Mouse (Mus musculus): ENCODE measurements at regions not wholly inside any gene's neighbourhood (a gene's known extent, or its start where the extent isn't known, plus 50 kb on each side); places are given as distances from the start of the nearest gene placed in this dataset.

- no peak for DNase-seq (ENCODE audit: low spot score)
Measured at GRCm38 (mm10) chr2:75224443-75224842, 398.8 kb downstream of the Mtx2 start.

DNA sequence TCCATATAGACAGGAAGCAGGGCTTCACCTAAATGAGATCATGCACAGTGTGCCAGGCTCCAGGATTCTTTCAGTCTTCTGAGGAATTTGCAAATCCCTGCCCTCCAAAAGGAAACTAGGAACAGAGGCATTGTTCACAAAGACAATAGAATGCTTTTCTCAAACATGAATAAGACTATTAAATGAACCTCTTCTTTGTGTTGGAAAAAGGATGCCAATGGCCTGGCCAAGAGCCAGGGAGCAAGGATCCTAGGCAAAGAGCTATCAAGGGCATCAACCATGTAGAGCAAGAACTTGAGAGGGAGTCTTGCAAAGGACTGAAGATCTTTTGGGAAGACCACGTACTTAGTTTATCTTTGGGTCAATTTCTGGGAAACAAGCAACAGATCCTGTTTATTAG lies 415.4 kb downstream of the Mtx2 start:
- DNase-seq (ENCODE audit: low spot score): no peak

- DNase-seq (ENCODE audit: low spot score): no peak
Measured at GRCm38 (mm10) chr2:75244311-75245033, 414.6 kb upstream of the Hnrnpa3 start.

GRCm38 (mm10) chr2:75245256-75245655 lies 413.8 kb upstream of the Hnrnpa3 start:
- DNase-seq (ENCODE audit: low spot score): no peak

GRCm38 (mm10) chr2:75245662-75246061 lies 413.4 kb upstream of the Hnrnpa3 start:
- no peak for DNase-seq (ENCODE audit: low spot score)

- DNase-seq (ENCODE audit: low spot score): no peak
Measured at GRCm38 (mm10) chr2:75246082-75246743, 412.8 kb upstream of the Hnrnpa3 start.

DNA sequence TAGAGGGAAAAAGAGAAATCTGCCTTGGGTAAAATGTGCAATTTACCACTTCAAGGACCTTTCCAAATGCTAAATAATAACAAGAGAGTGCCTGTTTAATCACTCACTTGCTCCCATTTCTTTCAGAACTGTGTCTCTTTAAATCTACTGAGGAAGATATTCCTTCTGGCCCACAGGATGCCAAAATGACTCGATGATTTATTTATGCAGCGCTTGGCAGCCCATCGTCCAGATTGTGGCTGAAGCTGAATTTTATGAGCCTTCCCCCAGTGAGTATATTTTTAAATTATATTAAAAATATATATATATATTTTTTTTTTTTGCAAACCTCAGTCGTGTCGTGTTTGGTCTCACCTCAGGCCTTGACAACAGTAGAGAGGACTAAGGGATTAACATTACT lies 410.8 kb upstream of the Hnrnpa3 start:
- no peak for DNase-seq (ENCODE audit: low spot score)

DNA sequence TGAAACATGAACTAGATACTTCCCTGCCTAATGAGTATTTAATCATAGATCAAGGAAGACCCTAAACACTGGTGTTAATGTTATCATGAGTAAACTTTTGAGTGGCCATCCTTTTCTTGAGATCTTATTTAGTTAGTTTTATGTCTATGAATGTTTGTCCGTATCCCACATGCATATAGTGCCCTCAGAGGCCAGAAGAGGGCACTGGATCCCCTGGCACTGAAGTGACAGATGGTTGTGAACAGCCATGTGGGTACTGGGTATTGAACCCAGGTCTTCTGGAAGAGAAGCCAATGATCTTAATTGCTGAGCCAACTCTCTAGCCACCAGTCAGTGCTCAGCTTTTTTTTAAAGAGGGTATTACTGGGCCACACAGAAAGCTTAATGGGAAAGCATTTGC lies 408.6 kb upstream of the Hnrnpa3 start:
- DNase-seq (ENCODE audit: low spot score): no peak

DNA sequence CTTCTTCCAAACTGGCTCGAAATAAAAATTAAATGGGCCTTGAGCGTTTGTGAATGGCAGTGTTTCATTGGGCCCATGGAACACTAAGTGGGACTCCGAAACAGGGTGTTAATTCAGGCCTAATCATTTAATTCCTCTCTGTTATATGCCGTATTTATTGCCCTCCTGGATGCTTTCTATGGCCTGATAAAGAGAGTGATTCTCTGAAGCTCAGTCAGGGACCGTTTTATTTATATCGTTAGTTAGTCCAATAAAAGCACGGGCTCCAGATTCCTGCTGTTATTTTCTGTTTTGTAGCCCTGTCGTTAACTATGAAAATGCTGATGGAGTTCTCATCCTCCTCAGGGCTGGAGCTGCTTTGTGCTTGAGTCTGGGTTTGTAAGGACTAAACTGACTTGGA lies 406.2 kb upstream of the Hnrnpa3 start:
- DNase-seq (ENCODE audit: low spot score): no peak

GRCm38 (mm10) chr2:75265218-75265617 lies 393.8 kb upstream of the Hnrnpa3 start:
- DNase-seq (ENCODE audit: low spot score): no peak

DNA sequence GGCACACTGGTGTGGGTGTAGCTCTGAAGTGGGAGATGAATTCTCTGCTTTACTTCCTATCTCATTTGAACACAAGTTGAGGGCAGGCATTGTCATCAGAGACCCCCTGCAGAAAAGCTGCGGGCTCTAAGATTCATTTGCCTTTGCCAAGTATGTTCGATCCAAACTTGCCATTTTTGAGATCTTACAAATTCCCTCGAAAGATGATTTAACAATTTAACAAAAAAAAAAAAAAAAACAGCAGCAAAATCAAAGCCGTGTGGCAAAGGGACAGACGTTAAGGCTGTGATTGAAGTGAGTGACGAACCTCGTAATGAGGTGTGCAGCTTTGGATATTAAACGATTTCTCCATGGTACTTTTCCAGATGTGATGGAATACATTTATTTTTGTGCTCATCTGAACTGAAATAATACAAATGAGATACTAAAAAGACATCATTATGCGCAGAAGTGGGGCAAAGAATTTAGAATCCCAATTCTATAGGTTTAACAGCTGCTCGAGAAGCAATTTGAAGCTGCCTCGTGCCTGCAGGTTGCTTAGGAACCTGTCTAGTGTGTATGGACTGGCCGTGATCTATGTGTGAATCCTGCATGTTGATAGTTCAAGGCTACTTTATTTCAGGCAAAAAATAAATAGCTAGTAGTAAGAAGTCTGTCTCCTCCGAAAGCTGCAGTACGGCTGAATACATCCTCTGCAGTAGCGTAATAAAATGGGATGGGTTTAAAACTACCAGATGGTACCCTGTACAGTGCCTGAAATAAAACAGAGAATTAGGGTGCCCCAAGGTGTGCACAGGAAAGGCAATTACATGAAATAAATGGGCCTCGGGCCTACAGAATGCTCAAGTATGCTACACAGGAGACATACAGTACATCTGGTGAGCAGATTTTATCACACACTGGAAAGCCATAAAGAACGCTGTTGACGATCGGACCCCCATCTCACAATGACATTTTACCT lies 393.0 kb upstream of the Hnrnpa3 start:
- no peak for DNase-seq (ENCODE audit: low spot score)

GRCm38 (mm10) chr2:75267949-75268348 lies 391.1 kb upstream of the Hnrnpa3 start:
- DNase-seq (ENCODE audit: low spot score): no peak

DNA sequence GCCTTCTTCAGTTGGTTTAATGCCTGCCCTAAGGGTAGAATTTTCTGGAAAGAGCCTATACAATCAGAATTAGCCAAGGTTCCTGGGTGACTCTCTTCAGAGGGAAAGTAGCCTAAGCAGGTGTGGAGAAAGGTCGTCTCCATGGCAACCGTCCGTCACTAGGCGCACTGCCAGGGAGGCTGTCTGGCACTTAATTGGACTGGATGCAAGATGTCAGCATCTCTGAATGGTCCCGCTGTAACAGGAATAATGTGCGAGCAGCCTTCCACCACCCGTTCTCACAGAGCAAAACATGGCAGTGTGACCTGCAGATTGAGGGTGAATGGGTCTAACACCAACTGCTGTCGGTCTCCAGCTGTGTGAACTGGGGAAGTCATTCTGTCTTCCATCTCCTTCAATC lies 389.6 kb upstream of the Hnrnpa3 start:
- DNase-seq (ENCODE audit: low spot score): no peak

GRCm38 (mm10) chr2:75270115-75270514 lies 388.9 kb upstream of the Hnrnpa3 start:
- DNase-seq (ENCODE audit: low spot score): no peak

DNA sequence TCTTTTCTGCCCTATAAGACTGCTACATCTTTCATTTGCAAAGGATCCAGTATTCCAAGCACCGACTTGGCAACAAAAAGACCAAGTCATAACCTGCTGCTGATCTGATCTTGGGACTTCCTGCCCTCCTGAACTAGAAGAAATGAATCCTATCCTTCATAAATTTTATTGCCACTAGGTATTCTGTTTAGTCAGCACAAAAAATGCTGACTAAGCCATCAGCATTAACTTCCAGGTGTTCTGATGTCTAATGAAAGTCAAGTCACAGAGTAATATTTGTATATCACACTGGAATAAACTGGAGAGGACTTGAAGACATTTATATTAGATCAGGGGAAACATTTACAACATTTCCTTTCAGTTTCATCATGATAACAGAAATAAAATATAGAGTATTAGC lies 371.2 kb upstream of the Hnrnpa3 start:
- no peak for DNase-seq (ENCODE audit: low spot score)

- no peak for DNase-seq (ENCODE audit: low spot score)
Measured at GRCm38 (mm10) chr2:75291674-75292073, 367.4 kb upstream of the Hnrnpa3 start.

DNA sequence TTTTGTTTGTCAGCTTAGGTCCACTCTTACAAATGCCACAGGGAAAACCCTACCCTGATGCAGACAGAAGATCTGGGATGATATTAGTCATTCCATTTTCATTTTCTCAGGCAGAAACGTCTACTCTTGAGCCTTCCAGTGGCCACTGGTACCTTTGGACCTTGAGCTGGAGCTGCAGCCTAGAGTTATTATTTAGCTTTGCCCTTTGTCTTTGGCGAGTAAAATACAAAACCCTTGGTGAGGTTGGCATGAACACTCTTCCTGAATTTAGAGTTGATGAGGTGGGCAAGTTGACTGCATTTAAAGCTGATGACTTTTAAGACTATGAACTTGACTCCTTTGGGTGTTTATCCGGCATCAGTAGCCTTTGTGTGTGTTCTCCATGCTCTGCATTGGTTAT lies 352.2 kb upstream of the Hnrnpa3 start:
- DNase-seq (ENCODE audit: low spot score): no peak

GRCm38 (mm10) chr2:75311191-75311590 lies 347.9 kb upstream of the Hnrnpa3 start:
- DNase-seq (ENCODE audit: low spot score): no peak

DNA sequence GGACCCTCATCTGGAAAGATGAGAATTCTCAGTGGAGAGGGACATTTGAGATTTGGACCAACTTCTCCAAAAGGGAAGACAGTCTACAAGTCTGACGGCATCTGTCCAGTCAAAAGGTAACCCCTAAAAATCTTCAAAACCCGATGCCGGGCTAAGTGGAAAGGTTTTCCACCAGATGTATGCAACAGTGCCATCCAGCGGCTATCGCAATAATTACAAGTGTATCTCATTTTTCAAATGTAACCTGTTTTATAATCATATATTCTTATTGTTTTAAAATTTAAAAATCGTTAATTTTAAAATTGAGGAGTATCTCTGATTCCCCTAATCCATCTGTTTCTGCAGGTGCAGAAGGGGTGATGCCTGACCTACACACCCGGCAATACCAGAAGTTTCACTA lies 346.8 kb upstream of the Hnrnpa3 start:
- peak; percentile 30 for DNase-seq (ENCODE audit: low spot score)

DNA sequence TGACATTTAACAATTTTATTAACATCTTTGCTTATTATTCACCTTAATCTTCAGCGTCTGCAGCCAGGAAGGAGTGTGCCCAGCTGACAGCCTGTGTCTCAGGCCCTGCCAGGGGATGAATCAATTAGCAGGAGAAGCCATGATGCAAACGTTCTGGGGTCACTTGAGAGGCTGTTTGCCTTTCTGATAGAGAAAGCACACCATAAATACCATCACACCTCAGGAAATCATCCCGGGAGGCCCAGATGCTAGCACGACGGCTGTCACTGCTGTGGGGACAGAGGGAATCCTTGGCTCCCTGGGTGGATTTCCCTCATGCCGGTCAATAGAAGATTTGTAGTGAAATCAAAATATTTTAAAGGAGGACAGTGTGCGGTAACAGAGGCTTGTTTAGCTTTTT lies 343.7 kb upstream of the Hnrnpa3 start:
- no peak for DNase-seq (ENCODE audit: low spot score)

DNA sequence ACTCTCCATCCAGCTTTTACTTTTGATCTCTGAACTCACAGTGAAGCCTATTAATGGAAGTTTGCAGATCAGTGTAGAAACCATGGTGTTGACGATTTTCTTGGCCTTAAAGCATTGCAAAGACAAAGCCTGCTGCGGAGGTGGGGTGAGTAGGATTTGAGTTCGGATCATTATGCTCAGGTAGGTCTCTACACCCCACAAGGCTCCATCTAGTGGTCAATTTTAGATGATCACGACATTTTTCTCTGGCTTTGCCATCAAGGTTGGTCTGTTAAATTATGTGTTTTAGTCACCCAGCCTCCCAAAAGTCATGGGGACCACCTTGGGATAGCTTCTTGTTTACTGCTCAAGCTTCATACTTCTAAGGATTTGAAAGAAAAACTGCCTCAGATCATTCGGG lies 340.9 kb upstream of the Hnrnpa3 start:
- DNase-seq (ENCODE audit: low spot score): no peak

DNA sequence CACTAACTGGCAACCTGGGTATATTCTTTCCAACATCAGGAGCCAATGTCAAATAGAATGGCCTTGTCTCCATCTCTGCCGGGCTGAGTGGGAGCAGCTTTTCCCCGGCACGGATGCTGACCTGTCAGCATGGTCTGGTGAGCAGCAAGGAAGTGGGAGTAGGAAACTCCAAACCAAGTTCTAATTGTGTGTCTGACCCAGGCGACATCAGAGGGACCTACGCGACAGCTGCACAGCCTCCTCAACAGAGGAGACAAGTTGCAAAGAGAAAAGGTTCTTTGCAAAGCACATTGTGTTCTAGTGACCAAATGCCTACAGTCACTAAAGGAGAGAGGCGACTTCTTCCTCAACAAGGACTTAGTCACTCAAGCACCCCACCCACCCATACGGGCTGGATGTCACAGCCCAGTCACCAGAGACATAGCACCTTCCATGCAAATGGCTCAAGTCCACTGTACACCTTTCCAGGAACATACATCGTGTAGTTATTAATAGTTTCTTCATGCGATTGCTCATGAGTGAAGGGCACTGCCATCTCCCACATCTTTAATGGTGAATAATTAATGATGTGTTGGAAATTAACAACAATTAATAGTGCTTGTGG lies 334.8 kb upstream of the Hnrnpa3 start:
- no peak for DNase-seq (ENCODE audit: low spot score)
